Mouse (Mus musculus): Measurements from ENCODE around the gene Vipr1. TPM values are rescaled to one million over a fixed set of nuclear protein-coding genes. Genes with fewer than 3 reads are reported as not detected.

The Vipr1 gene
- polyA plus RNA-seq, 1 experiment, result 2.0 TPM

GRCm38 (mm10) chr9:121690200-121690651 is 47.7 kb downstream of the Vipr1 start:
- Histone ChIP-seq H3K27me3 (replicated peaks; ENCODE audit: control insufficient read depth, insufficient read depth, low read length) (no peaks in the 10 kb centered on the region), H3K27ac (ENCODE audit: insufficient read depth, low read depth, low read length) (no peak overlapping the region), H3K4me1 (ENCODE audit: control insufficient read depth, insufficient read depth, low read length) (no peaks in the 10 kb centered on the region), H3K4me3 (ENCODE audit: insufficient read depth, low read depth, low read length) (no peak overlapping the region), H3K36me3 (ENCODE audit: control insufficient read depth, insufficient read depth, low read length) (no peaks in the 10 kb centered on the region)
- no peak for TF ChIP-seq POLR2A (IDR thresholded peaks at IDR 0.05; ENCODE audit: low read depth, low read length)
- no peak for TF ChIP-seq CTCF (conservative IDR thresholded peaks at IDR 0.05; ENCODE audit: insufficient read depth, insufficient read length, low read depth, low read length)
- no peak for DNase-seq
- 72% methylated on average over 15 of the region's 15 CpGs for WGBS

- no peaks in the 10 kb centered on the region for H3K4me1 ChIP-seq (ENCODE audit: control insufficient read depth, insufficient read depth, low read length)
- no peak for TF ChIP-seq POLR2A (IDR thresholded peaks at IDR 0.05; ENCODE audit: low read depth, low read length)
- TF ChIP-seq CTCF (conservative IDR thresholded peaks at IDR 0.05; ENCODE audit: insufficient read depth, insufficient read length, low read depth, low read length), result no peak
- H3K36me3 ChIP-seq (ENCODE audit: control insufficient read depth, insufficient read depth, low read length), result no peaks in the 10 kb centered on the region
- H3K4me3 ChIP-seq (ENCODE audit: insufficient read depth, low read depth, low read length), result no peak overlapping the region
- H3K27me3 ChIP-seq (replicated peaks; ENCODE audit: control insufficient read depth, insufficient read depth, low read length), result no peaks in the 10 kb centered on the region
- no peak overlapping the region for H3K27ac ChIP-seq (ENCODE audit: insufficient read depth, low read depth, low read length)
- no peak for DNase-seq
- WGBS, result 94% methylated on average over 7 of the region's 7 CpGs
Observed at GRCm38 (mm10) chr9:121690734-121691133, 48.2 kb downstream of the Vipr1 start.

GRCm38 (mm10) chr9:121694736-121695135 is 52.2 kb downstream of the Vipr1 start:
- WGBS, result 61% methylated on average over 12 of the region's 12 CpGs
- DNase-seq, result no peak
- TF ChIP-seq POLR2A (IDR thresholded peaks at IDR 0.05; ENCODE audit: low read depth, low read length) (no peak), CTCF (conservative IDR thresholded peaks at IDR 0.05; ENCODE audit: insufficient read depth, insufficient read length, low read depth, low read length) (no peak)
- no peaks in the 10 kb centered on the region for H3K4me1 ChIP-seq (ENCODE audit: control insufficient read depth, insufficient read depth, low read length)
- H3K4me3 ChIP-seq (ENCODE audit: insufficient read depth, low read depth, low read length), result no peak overlapping the region
- no peaks in the 10 kb centered on the region for H3K36me3 ChIP-seq (ENCODE audit: control insufficient read depth, insufficient read depth, low read length)
- no peaks in the 10 kb centered on the region for H3K27me3 ChIP-seq (replicated peaks; ENCODE audit: control insufficient read depth, insufficient read depth, low read length)
- H3K27ac ChIP-seq (ENCODE audit: insufficient read depth, low read depth, low read length), result no peak overlapping the region

GRCm38 (mm10) chr9:121696626-121697025 is 54.1 kb downstream of the Vipr1 start:
- Histone ChIP-seq H3K4me1 (ENCODE audit: control insufficient read depth, insufficient read depth, low read length) (no peaks in the 10 kb centered on the region), H3K27me3 (replicated peaks; ENCODE audit: control insufficient read depth, insufficient read depth, low read length) (no peaks in the 10 kb centered on the region), H3K36me3 (ENCODE audit: control insufficient read depth, insufficient read depth, low read length) (no peaks in the 10 kb centered on the region), H3K27ac (ENCODE audit: insufficient read depth, low read depth, low read length) (no peak overlapping the region), H3K4me3 (ENCODE audit: insufficient read depth, low read depth, low read length) (no peak overlapping the region)
- WGBS, result 84% methylated on average over 9 of the region's 9 CpGs
- no peak for DNase-seq
- TF ChIP-seq POLR2A (IDR thresholded peaks at IDR 0.05; ENCODE audit: low read depth, low read length), result no peak
- TF ChIP-seq CTCF (conservative IDR thresholded peaks at IDR 0.05; ENCODE audit: insufficient read depth, insufficient read length, low read depth, low read length), result no peak

- H3K4me3 ChIP-seq (ENCODE audit: insufficient read depth, low read depth, low read length), result no peak overlapping the region
- peak; percentile 72 for TF ChIP-seq CTCF (conservative IDR thresholded peaks at IDR 0.05; ENCODE audit: insufficient read depth, insufficient read length, low read depth, low read length)
- TF ChIP-seq POLR2A (IDR thresholded peaks at IDR 0.05; ENCODE audit: low read depth, low read length), result no peak
- 94% methylated on average over 1 of the region's 1 CpGs for WGBS
- H3K36me3 ChIP-seq (ENCODE audit: control insufficient read depth, insufficient read depth, low read length), result no peaks in the 10 kb centered on the region
- no peak overlapping the region for H3K27ac ChIP-seq (ENCODE audit: insufficient read depth, low read depth, low read length)
- H3K4me1 ChIP-seq (ENCODE audit: control insufficient read depth, insufficient read depth, low read length), result no peaks in the 10 kb centered on the region
- peak; percentile 67 for DNase-seq
- no peaks in the 10 kb centered on the region for H3K27me3 ChIP-seq (replicated peaks; ENCODE audit: control insufficient read depth, insufficient read depth, low read length)
Observed at GRCm38 (mm10) chr9:121697150-121698049, 54.9 kb downstream of the Vipr1 start.

- Histone ChIP-seq H3K36me3 (ENCODE audit: control insufficient read depth, insufficient read depth, low read length) (no peaks in the 10 kb centered on the region), H3K4me1 (ENCODE audit: control insufficient read depth, insufficient read depth, low read length) (peaks cover 11% of the 10 kb centered on the region; the same call in 1 of the 2 replicates), H3K27me3 (replicated peaks; ENCODE audit: control insufficient read depth, insufficient read depth, low read length) (no peaks in the 10 kb centered on the region), H3K27ac (ENCODE audit: insufficient read depth, low read depth, low read length) (no peak overlapping the region), H3K4me3 (ENCODE audit: insufficient read depth, low read depth, low read length) (peak overlapping the region; percentile 67)
- TF ChIP-seq CTCF (conservative IDR thresholded peaks at IDR 0.05; ENCODE audit: insufficient read depth, insufficient read length, low read depth, low read length), result no peak
- TF ChIP-seq POLR2A (IDR thresholded peaks at IDR 0.05; ENCODE audit: low read depth, low read length), result no peak
- 26% methylated on average over 11 of the region's 11 CpGs for WGBS
- DNase-seq, result no peak
Observed at GRCm38 (mm10) chr9:121704261-121704645, 61.7 kb downstream of the Vipr1 start.
